Mouse (Mus musculus) megakaryocyte-erythroid progenitor cell, adult 5 weeks (primary cell): ENCODE results near the gene Pyroxd2. TPM values are rescaled to one million over a fixed set of nuclear protein-coding genes. Genes with fewer than 3 reads are reported as not detected.

Experiments
- polyA plus RNA-seq: library from polyadenylated mRNA; stranded (reverse); fragments of >175 nt; gene quantifications from 2 replicates; pipeline ENCODE4 v1.2.3, GENCODE M21; 2012

The Pyroxd2 gene
- polyA plus RNA-seq, result 3.7 and 5.3 TPM in 2 replicates

DNA sequence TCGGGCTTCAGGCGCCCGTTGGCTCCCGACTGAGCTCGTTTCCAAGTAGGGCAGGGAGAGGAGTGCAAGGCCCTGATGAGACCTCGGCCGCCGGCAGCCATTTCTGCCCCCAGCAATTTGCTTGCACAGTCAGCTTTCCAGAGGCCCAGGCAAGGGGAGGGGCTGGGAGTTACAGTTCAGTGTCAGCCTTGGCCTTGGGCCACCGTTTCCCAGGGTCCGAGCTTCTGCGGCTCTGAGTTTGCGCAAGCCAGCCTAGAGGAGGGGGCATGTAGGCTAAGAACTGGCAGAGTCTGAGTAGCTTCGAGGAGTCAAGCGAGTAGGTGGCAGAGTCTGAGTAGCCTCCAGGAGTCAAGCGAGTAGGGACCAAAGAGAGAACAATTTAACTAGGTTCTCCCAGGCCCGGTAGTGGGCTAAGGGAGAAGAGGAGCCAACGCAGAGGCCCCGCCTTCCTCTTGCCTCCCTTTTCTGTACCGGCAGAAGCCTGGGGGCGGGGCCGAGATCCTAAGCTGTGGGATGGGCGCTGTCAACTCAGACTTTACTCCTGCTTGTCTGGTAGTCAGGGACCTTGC is at the start of gene Pyroxd2:
Gene Pyroxd2, minus strand, starts transcription at position 413 of the 569 bp plus-strand sequence.

DNA sequence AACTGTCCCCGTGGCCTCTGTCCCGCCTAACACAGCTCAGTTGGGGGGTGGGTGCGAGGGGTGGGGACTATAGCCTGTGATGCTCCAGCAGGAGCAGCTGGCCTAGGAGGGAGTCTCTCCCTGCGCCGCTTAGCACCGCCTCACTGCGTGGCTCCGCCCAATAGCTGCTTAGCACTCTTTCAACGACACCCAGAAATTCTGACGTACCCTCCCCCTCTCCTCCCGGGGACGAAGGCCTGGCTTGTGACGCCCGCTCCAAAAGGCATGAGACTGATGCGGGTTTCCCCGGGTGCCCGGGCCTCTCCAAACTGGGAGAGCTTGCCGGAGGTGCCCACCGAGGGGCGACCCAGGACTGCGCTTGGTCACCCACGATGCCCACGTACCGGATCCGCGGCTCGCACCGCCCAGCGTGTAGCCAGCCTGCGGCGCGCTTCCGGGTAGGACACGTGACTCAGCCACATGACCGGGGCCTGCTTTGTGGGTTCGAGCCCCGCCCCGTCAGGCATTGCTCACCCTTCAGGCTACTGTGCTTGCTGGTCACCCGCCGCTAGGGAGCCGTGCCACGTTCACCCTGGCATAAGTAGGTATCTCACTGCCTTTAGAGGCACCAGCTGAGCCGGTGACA is 27.1 kb upstream of the Pyroxd2 start, which contains the start of gene Hps1:
Gene Hps1, minus strand, starts transcription at position 448 of the 625 bp plus-strand sequence.

Other genes starting within 250 kb of the Pyroxd2 start
- gene R3hcc1l, start 234.0 kb downstream of the Pyroxd2 start, polyA plus RNA-seq, result 2.3 and 2.6 TPM in 2 replicates
- not detected in 2 replicates for gene Loxl4, start 140.0 kb downstream of the Pyroxd2 start, polyA plus RNA-seq
- gene Hps1, start 27.2 kb upstream of the Pyroxd2 start, polyA plus RNA-seq, result 251 and 282 TPM in 2 replicates